Mouse (Mus musculus) liver, embryonic 16.5 days (tissue): ENCODE results near the gene C3ar1. TPM values are rescaled to one million over a fixed set of nuclear protein-coding genes. Genes with fewer than 3 reads are reported as not detected.

ENCODE experiments used
- ATAC-seq: fragments of 200-750 bp; cut with Nextera tagmentation; 2 replicates; pipeline ENCODE4 v1.8.0; 2017; ENCODE audit warnings: low read depth, mild to moderate bottlenecking, moderate number of reproducible peaks, moderate library complexity
- H3K27ac ChIP-seq: fragments of 300-500 bp; sonication (generic); 2 replicates; pipeline ENCODE4 v1.5.1; 2014; ENCODE audit warnings: mild to moderate bottlenecking, low read length
- H3K27me3 ChIP-seq: fragments of 300-500 bp; sonication (generic); 2 replicates; pipeline ENCODE4 v1.6.1; 2014; ENCODE audit warnings: low read depth, low read length, mixed read lengths; ENCODE audit not compliant: control insufficient read depth, insufficient read depth
- H3K36me3 ChIP-seq: fragments of 300-500 bp; sonication (generic); 2 replicates; pipeline ENCODE4 v1.6.1; 2014; ENCODE audit warnings: mild to moderate bottlenecking; ENCODE audit not compliant: control insufficient read depth, insufficient read depth
- H3K4me1 ChIP-seq: fragments of 300-500 bp; sonication (generic); 2 replicates; pipeline ENCODE4 v1.6.1; 2014; ENCODE audit warnings: low read depth, low read length, mixed read lengths; ENCODE audit not compliant: control insufficient read depth
- H3K4me2 ChIP-seq: fragments of 300-500 bp; sonication (generic); 2 replicates; pipeline ENCODE4 v1.6.1; 2014; ENCODE audit warnings: low read depth, low read length, mixed read lengths
- H3K4me3 ChIP-seq: fragments of 300-500 bp; sonication (generic); 2 replicates; pipeline ENCODE4 v1.5.1; 2014; ENCODE audit warnings: low read depth, mild to moderate bottlenecking, low read length
- H3K9ac ChIP-seq: fragments of 300-500 bp; sonication (generic); 2 replicates; pipeline ENCODE4 v1.6.1; 2014; ENCODE audit warnings: low read depth, low read length
- H3K9me3 ChIP-seq: fragments of 300-500 bp; sonication (generic); replicated peaks from 2 replicates; pipeline ENCODE4 v1.6.1; 2016; ENCODE audit warnings: low read length; ENCODE audit not compliant: control insufficient read depth
- WGBS: fragments of 180-500 bp; shearing (Covaris S2); extraction: QIAGEN DNeasy Blood & Tissue Kit; methylation state at CpG from one replicate; pipeline ENCODE4 v1.1.7; 2014; ENCODE audit not compliant: insufficient replicate concordance; 5-methylcytosine and 5-hydroxymethylcytosine counted together
- polyA plus RNA-seq: library from polyadenylated mRNA; unstranded; fragments of >200 nt; fragmentation: Nextera tagmentation; extraction: Ambion mirVana; gene quantifications from 2 replicates; pipeline ENCODE4 v1.2.1, GENCODE M21; 2015

The C3ar1 gene
- polyA plus RNA-seq, 1 experiment from 2014 or later: 0.99 TPM

DNA sequence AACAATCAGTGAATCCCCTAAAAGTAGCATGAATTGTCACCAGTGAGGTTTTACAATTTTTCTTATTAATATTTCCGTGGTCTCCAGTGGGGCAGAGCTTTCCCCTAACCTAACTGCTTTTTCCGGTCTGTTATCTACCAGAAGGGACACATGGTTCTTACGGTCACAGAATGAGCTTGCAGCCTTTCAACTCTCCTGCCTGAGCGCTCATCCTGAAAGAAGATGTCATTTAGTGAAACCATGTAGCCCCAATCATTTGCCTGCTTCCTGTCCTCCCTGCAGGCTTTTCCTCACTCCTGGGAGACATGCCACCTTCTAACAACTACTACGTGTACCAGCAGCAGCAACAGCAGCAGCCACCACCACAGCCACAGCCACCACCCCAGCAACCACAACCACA is 18.4 kb downstream of the C3ar1 start:
- H3K9me3 ChIP-seq: no peaks in the 10 kb centered on the region
- WGBS: 65% methylated on average over 5 of the region's 5 CpGs
- peaks cover 19% of the 10 kb centered on the region for H3K36me3 ChIP-seq
- H3K4me2 ChIP-seq: no peak overlapping the region
- no peaks in the 10 kb centered on the region for H3K27me3 ChIP-seq
- no peak overlapping the region for H3K27ac ChIP-seq
- no peaks in the 10 kb centered on the region for H3K4me1 ChIP-seq
- H3K4me3 ChIP-seq: no peak overlapping the region
- no peak overlapping the region for H3K9ac ChIP-seq
- no peak for ATAC-seq

DNA sequence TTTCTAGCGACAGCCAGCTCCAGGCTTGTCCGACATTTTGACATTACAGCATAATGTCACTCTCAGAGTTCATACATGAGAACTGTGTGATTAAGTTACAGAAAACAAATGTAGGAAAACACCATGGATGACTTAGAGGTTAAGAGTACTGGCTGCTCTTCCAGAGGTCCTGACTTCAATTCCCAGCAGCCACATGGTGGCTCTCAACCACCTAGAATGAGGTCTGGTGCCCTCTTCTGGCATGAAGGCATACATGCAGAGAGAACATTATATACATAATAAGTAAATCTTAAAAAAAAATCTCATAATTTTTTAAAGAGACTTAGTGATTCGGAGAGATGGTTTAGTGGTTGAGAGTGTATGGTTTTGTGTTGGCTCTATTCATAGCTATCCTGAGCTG is 19.0 kb downstream of the C3ar1 start:
- no peak overlapping the region for H3K9ac ChIP-seq
- H3K36me3 ChIP-seq: peaks cover 19% of the 10 kb centered on the region
- WGBS: 84% methylated on average over 3 of the region's 3 CpGs
- H3K9me3 ChIP-seq: no peaks in the 10 kb centered on the region
- H3K27ac ChIP-seq: no peak overlapping the region
- no peak overlapping the region for H3K4me3 ChIP-seq
- ATAC-seq: no peak
- H3K4me1 ChIP-seq: no peaks in the 10 kb centered on the region
- no peaks in the 10 kb centered on the region for H3K27me3 ChIP-seq
- H3K4me2 ChIP-seq: no peak overlapping the region

DNA sequence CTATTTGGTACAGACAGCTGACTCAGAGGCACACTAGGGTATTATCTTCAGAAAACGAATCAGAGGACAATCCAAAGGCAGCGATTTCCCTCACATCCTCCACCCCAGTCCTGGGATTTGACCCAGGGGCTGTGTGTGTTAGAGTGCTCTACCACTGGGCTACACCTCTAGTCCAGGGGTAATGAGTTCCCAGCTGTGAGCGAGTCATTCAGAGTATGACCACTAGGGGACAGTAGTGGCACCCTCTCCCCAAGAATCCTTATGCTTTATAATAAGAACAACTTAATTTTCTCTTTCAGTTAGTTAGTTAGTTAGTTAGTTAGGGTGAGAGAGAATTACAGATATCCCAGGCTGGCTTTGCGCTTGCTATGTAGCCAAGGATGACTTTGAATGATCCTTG is 21.6 kb downstream of the C3ar1 start:
- Histone ChIP-seq H3K27ac (no peak overlapping the region), H3K27me3 (no peaks in the 10 kb centered on the region), H3K4me3 (no peak overlapping the region), H3K4me1 (no peaks in the 10 kb centered on the region), H3K4me2 (no peak overlapping the region), H3K9me3 (no peaks in the 10 kb centered on the region), H3K9ac (no peak overlapping the region), H3K36me3 (peaks cover 13% of the 10 kb centered on the region)
- WGBS: 48% methylated on average over 4 of the region's 4 CpGs
- no peak for ATAC-seq

DNA sequence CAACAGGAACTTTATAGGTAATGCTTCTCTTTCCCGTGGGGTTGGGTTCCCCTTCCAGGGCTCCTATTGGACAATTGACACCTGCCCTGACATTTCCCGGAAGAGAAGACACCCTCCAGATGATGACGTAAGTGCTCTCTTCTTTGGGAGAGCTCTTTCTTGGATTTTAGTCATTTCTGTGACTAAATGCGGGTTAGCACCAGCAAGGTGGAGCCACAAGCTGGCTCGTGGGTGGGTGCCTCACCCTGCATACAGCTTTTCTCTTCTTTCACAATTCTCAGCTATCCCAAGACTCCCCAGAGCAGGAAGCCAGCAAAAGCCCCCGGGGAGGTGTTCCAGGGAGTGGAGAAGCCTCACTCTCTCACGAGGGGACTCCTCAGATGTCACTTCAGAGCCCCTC is 23.1 kb downstream of the C3ar1 start:
- H3K9me3 ChIP-seq: no peaks in the 10 kb centered on the region
- H3K27me3 ChIP-seq: no peaks in the 10 kb centered on the region
- no peak for ATAC-seq
- H3K4me2 ChIP-seq: no peak overlapping the region
- H3K4me1 ChIP-seq: no peaks in the 10 kb centered on the region
- no peak overlapping the region for H3K27ac ChIP-seq
- 68% methylated on average over 7 of the region's 7 CpGs for whole genome bisulfite sequencing
- no peak overlapping the region for H3K4me3 ChIP-seq
- H3K9ac ChIP-seq: no peak overlapping the region
- H3K36me3 ChIP-seq: peaks cover 8% of the 10 kb centered on the region

DNA sequence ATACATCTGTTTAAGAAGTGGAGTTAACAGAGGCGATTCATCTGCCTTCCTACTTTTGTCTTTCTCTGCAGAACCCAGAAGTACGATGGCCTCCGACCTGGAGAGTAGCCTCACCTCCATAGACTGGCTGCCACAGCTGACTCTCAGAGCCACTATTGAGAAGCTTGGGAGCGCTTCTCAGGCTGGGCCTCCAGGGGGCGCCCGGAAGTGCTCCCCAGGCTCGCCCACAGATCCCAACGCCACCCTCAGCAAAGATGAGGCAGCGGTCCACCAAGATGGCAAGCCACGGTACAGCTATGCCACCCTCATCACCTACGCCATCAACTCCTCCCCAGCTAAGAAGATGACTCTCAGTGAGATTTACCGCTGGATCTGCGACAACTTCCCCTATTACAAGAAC is 27.9 kb downstream of the C3ar1 start:
- Histone ChIP-seq H3K27me3 (no peaks in the 10 kb centered on the region), H3K9ac (no peak overlapping the region), H3K4me1 (peaks cover 26% of the 10 kb centered on the region), H3K36me3 (peaks cover under 1% of the 10 kb centered on the region; the same call in 1 of the 2 replicates), H3K4me3 (no peak overlapping the region), H3K4me2 (no peak overlapping the region), H3K27ac (no peak overlapping the region), H3K9me3 (no peaks in the 10 kb centered on the region)
- 43% methylated on average over 13 of the region's 13 CpGs for WGBS
- ATAC-seq: no peak

DNA sequence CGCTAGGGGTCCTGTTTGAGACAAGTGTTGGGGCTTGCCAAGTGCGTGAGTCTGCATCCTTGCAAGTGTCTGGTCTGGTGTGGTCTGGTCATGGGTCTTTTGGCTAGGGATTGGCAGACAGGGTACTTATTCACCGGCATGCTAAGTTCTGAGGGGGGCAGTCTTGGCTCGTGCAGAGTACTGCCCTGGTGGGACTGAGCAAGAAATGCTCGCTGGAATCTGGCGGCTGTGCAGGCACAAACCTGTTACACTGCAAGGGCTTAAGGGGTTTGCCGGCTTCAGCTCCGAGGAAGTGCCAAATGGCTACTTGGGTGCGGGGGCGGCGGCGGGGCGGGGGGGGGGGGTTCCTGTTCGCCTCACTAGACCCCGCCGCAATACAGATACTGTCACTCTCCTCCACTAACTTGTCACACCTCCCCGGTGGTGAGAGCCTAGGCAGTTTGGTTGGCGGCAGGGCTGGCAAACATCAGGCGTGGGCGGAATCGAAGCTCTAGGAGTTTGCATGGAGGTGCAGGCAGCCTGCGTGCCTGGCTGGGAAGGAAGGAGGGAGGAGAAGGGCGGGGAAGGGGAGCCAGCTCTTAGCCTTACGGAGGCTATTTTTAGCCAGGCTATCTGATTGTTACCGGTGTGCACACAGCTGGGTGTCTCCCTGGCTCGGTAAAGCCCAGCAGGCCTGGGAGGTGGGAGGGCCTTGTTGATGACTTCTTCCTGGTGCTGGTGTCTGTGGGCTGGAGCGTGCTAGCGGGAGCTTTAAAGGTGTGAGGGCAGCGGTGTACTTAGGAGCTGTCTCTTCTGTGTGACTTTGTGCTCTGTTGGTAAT is 29.8 kb downstream of the C3ar1 start:
- peak; percentile 97 for ATAC-seq
- Histone ChIP-seq H3K9me3 (no peaks in the 10 kb centered on the region), H3K4me3 (peak overlapping the region; percentile 54), H3K4me2 (peak overlapping the region; percentile 87), H3K36me3 (no peaks in the 10 kb centered on the region), H3K9ac (peak overlapping the region; percentile 47), H3K4me1 (peaks cover 35% of the 10 kb centered on the region), H3K27ac (peak overlapping the region; percentile 37), H3K27me3 (no peaks in the 10 kb centered on the region; the same call in 1 of the 2 replicates)
- WGBS: 5% methylated on average over 29 of the region's 29 CpGs

DNA sequence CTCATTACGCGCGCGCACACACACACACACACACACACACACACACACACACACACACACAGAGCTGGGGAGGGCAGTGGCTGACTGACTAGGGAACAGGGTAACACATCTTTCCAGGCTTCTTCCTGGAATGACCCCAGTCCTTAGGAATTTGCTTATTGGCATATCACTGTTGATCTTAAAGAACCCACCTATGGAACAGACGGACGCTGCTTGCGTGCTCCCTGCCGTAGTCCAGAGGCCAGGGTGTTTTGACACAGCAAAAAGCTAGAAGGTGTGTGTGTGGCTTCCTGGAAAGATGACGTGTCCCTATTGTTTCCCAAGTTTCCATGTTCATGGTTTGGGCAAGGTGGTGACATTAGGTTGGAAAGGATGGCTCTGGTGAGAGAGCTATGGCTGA is 30.8 kb downstream of the C3ar1 start:
- Histone ChIP-seq H3K27me3 (peaks cover 6% of the 10 kb centered on the region; the same call in 1 of the 2 replicates), H3K4me1 (peaks cover 45% of the 10 kb centered on the region), H3K27ac (no peak overlapping the region), H3K4me3 (no peak overlapping the region), H3K4me2 (no peak overlapping the region), H3K9me3 (no peaks in the 10 kb centered on the region), H3K9ac (no peak overlapping the region), H3K36me3 (no peaks in the 10 kb centered on the region)
- 88% methylated on average over 9 of the region's 9 CpGs for WGBS
- no peak for ATAC-seq

DNA sequence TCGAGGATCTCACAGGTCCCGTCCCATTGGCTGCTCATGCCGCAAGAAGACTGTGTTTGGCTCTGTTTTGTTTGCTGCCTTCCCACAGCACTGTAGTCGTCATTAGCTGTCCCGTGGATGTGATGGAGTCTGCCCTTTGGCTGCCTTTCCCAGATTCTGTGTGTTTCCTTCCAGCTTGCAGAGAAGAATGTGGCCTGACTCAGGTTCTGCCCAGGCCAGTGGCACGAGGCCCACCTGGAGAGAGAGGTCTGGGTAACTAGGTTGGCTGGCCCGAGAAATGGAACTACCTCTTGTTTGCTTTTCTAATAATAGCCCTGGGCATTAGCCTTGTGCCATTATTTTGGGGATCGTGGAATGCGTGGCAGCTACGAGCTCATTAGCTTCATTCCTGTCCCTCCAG is 31.9 kb downstream of the C3ar1 start:
- Histone ChIP-seq H3K27me3 (peaks cover 7% of the 10 kb centered on the region; the same call in 1 of the 2 replicates), H3K4me1 (peaks cover 47% of the 10 kb centered on the region), H3K9me3 (no peaks in the 10 kb centered on the region), H3K4me2 (no peak overlapping the region), H3K4me3 (no peak overlapping the region), H3K9ac (no peak overlapping the region), H3K27ac (no peak overlapping the region), H3K36me3 (no peaks in the 10 kb centered on the region)
- ATAC-seq: no peak
- 73% methylated on average over 10 of the region's 10 CpGs for WGBS

DNA sequence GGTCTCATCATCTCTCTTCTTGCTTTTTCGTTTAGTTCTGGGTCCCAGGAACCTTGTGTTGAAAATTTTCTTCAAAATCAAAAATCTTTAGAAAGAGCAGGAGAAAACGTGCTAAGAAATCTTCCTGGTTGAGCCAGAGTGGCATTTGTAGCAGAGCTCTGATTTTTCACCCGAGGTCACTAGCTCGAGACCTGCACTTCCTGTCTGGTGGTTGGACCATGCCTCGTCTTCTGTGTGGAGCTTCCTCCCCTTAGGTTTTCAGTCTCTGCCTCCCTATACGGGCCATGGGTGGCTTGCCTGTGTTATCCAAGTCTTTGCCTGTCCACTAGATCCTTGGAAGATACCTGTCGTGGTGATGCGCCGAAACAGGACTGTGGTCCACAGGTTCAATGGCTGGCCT is 34.1 kb downstream of the C3ar1 start:
- Histone ChIP-seq H3K4me3 (no peak overlapping the region), H3K9ac (no peak overlapping the region), H3K36me3 (no peaks in the 10 kb centered on the region), H3K27ac (no peak overlapping the region), H3K4me2 (no peak overlapping the region), H3K9me3 (no peaks in the 10 kb centered on the region), H3K4me1 (peaks cover 46% of the 10 kb centered on the region), H3K27me3 (peaks cover 7% of the 10 kb centered on the region; the same call in 1 of the 2 replicates)
- WGBS: 44% methylated on average over 9 of the region's 9 CpGs
- ATAC-seq: no peak
